Mouse (Mus musculus) megakaryocyte, embryonic 14.5 days (primary cell): ENCODE results near the gene Gtf2a1l. TPM values are rescaled to one million over a fixed set of nuclear protein-coding genes. Genes with fewer than 3 reads are reported as not detected.

Source experiments
- H3K27me3 ChIP-seq: replicated peaks from 2 replicates; pipeline ENCODE3; 2012; ENCODE audit warnings: inconsistent platforms
- H3K36me3 ChIP-seq: replicated peaks from 2 replicates; pipeline ENCODE3; 2012; ENCODE audit warnings: low read length, inconsistent platforms, mixed read lengths
- H3K4me1 ChIP-seq: 2 replicates; pipeline ENCODE4 v1.6.1; 2012; ENCODE audit warnings: inconsistent platforms
- H3K4me3 ChIP-seq: replicated peaks from 2 replicates; pipeline ENCODE3; 2012; ENCODE audit warnings: moderate library complexity, mild to moderate bottlenecking, inconsistent platforms
- H3K9me3 ChIP-seq: 2 replicates; pipeline ENCODE4 v1.6.1; 2012; ENCODE audit warnings: inconsistent platforms
- FLI1 ChIP-seq: IDR thresholded peaks from 2 replicates; pipeline ENCODE4 v1.6.1; 2012; ENCODE audit warnings: low read length, inconsistent platforms, mixed read lengths
- GATA1 ChIP-seq: IDR thresholded peaks from 3 replicates; pipeline ENCODE4 v1.6.1; 2012; ENCODE audit warnings: mixed read lengths, low read length, inconsistent platforms, borderline replicate concordance
- polyA plus RNA-seq: library from polyadenylated mRNA; stranded (reverse); fragments of >175 nt; gene quantifications from 2 replicates; pipeline ENCODE4 v1.2.3, GENCODE M21; 2012; ENCODE audit warnings: low replicate concordance; ENCODE audit not compliant: insufficient read depth

Gene Gtf2a1l
- polyA plus RNA-seq, 1 experiment: not detected

GRCm38 (mm10) chr17:88629931-88630553 is 38.4 kb upstream of the Gtf2a1l start:
- H3K4me3 ChIP-seq: no peak overlapping the region
- no peak for TF ChIP-seq FLI1
- no peak for TF ChIP-seq GATA1
- peaks cover 10% of the 10 kb centered on the region for H3K4me1 ChIP-seq
- no peaks in the 10 kb centered on the region for H3K9me3 ChIP-seq
- H3K36me3 ChIP-seq: no peaks in the 10 kb centered on the region
- peaks cover 2% of the 10 kb centered on the region for H3K27me3 ChIP-seq

- peaks cover 2% of the 10 kb centered on the region for H3K27me3 ChIP-seq
- H3K4me1 ChIP-seq: peaks cover 10% of the 10 kb centered on the region
- peaks cover under 1% of the 10 kb centered on the region for H3K36me3 ChIP-seq
- TF ChIP-seq GATA1 (no peak), FLI1 (no peak)
- no peak overlapping the region for H3K4me3 ChIP-seq
- peaks cover 4% of the 10 kb centered on the region for H3K9me3 ChIP-seq
Observed at GRCm38 (mm10) chr17:88630554-88630948, 37.9 kb upstream of the Gtf2a1l start.

- Histone ChIP-seq H3K4me3 (no peak overlapping the region), H3K27me3 (peaks cover 2% of the 10 kb centered on the region), H3K9me3 (peaks cover 14% of the 10 kb centered on the region), H3K36me3 (peaks cover 9% of the 10 kb centered on the region), H3K4me1 (peaks cover 10% of the 10 kb centered on the region)
- no peak for TF ChIP-seq FLI1
Observed at GRCm38 (mm10) chr17:88632631-88633030, 35.8 kb upstream of the Gtf2a1l start.

GRCm38 (mm10) chr17:88636076-88636475 is 32.4 kb upstream of the Gtf2a1l start:
- H3K36me3 ChIP-seq: peaks cover 9% of the 10 kb centered on the region
- no peak overlapping the region for H3K4me3 ChIP-seq
- H3K9me3 ChIP-seq: peaks cover 14% of the 10 kb centered on the region
- no peak for TF ChIP-seq GATA1
- no peak for TF ChIP-seq FLI1
- no peaks in the 10 kb centered on the region for H3K4me1 ChIP-seq
- no peaks in the 10 kb centered on the region for H3K27me3 ChIP-seq

GRCm38 (mm10) chr17:88636587-88636986 is 31.9 kb upstream of the Gtf2a1l start:
- Histone ChIP-seq H3K9me3 (peaks cover 14% of the 10 kb centered on the region), H3K27me3 (no peaks in the 10 kb centered on the region), H3K36me3 (peaks cover 9% of the 10 kb centered on the region), H3K4me3 (no peak overlapping the region), H3K4me1 (no peaks in the 10 kb centered on the region)
- TF ChIP-seq FLI1: no peak
- TF ChIP-seq GATA1: no peak

GRCm38 (mm10) chr17:88641012-88641411 is 27.4 kb upstream of the Gtf2a1l start:
- H3K4me1 ChIP-seq: no peaks in the 10 kb centered on the region
- no peak overlapping the region for H3K4me3 ChIP-seq
- TF ChIP-seq FLI1: no peak
- no peak for TF ChIP-seq GATA1
- no peaks in the 10 kb centered on the region for H3K27me3 ChIP-seq
- H3K36me3 ChIP-seq: peaks cover 4% of the 10 kb centered on the region
- H3K9me3 ChIP-seq: peaks cover 7% of the 10 kb centered on the region; the same call in 1 of the 2 replicates

GRCm38 (mm10) chr17:88641836-88642235 is 26.6 kb upstream of the Gtf2a1l start:
- Histone ChIP-seq H3K27me3 (no peaks in the 10 kb centered on the region), H3K36me3 (no peaks in the 10 kb centered on the region), H3K9me3 (0 out of 2 replicates have a peak, but pooled peaks cover 2% of the 10 kb centered on the region), H3K4me3 (no peak overlapping the region), H3K4me1 (no peaks in the 10 kb centered on the region)
- no peak for TF ChIP-seq GATA1
- TF ChIP-seq FLI1: no peak

GRCm38 (mm10) chr17:88644876-88645275 is 23.6 kb upstream of the Gtf2a1l start:
- H3K9me3 ChIP-seq: peaks cover 5% of the 10 kb centered on the region; the same call in 1 of the 2 replicates
- no peaks in the 10 kb centered on the region for H3K27me3 ChIP-seq
- H3K36me3 ChIP-seq: no peaks in the 10 kb centered on the region
- peaks cover 5% of the 10 kb centered on the region; the same call in 1 of the 2 replicates for H3K4me1 ChIP-seq
- TF ChIP-seq FLI1 (no peak), GATA1 (no peak)
- H3K4me3 ChIP-seq: no peak overlapping the region

GRCm38 (mm10) chr17:88645299-88645698 is 23.2 kb upstream of the Gtf2a1l start:
- Histone ChIP-seq H3K9me3 (peaks cover 5% of the 10 kb centered on the region; the same call in 1 of the 2 replicates), H3K36me3 (no peaks in the 10 kb centered on the region), H3K4me3 (no peak overlapping the region), H3K4me1 (peaks cover 5% of the 10 kb centered on the region; the same call in 1 of the 2 replicates), H3K27me3 (no peaks in the 10 kb centered on the region)
- no peak for TF ChIP-seq FLI1
- TF ChIP-seq GATA1: no peak

- peaks cover 5% of the 10 kb centered on the region; the same call in 1 of the 2 replicates for H3K4me1 ChIP-seq
- no peaks in the 10 kb centered on the region for H3K27me3 ChIP-seq
- H3K4me3 ChIP-seq: no peak overlapping the region
- no peak for TF ChIP-seq GATA1
- TF ChIP-seq FLI1: no peak
- H3K9me3 ChIP-seq: peaks cover 5% of the 10 kb centered on the region; the same call in 1 of the 2 replicates
- H3K36me3 ChIP-seq: no peaks in the 10 kb centered on the region
Observed at GRCm38 (mm10) chr17:88647149-88647548, 21.3 kb upstream of the Gtf2a1l start.
